Mouse (Mus musculus): ENCODE results near the gene Nfkbib.

- TF ChIP-seq POLR2A (IDR thresholded peaks at IDR 0.05; ENCODE audit: low read depth, low read length), result no peak
- no peak for TF ChIP-seq CTCF (IDR thresholded peaks at IDR 0.05; ENCODE audit: borderline replicate concordance, insufficient read depth, low read length)
Observed at GRCm38 (mm10) chr7:28803756-28804155, 36.4 kb upstream of the Nfkbib start.

Data from embryonic fibroblast, embryonic 13.5 days (primary cell).